Mouse (Mus musculus) embryonic facial prominence, embryonic 13.5 days (tissue): ENCODE results near the gene Slc35f3. TPM values are rescaled to one million over a fixed set of nuclear protein-coding genes. Genes with fewer than 3 reads are reported as not detected.
A peak's percentile ranks its signal among the peaks of the same experiment; 100 is the strongest.

Experiments used
- ATAC-seq: fragments of 200-750 bp; cut with Nextera tagmentation; 2 replicates; pipeline ENCODE4 v1.8.0; 2017; ENCODE audit warnings: low read depth; ENCODE audit not compliant: insufficient number of reproducible peaks, insufficient read depth, low FRiP score, low TSS enrichment
- H3K27ac ChIP-seq: fragments of 300-500 bp; sonication (generic); 2 replicates; pipeline ENCODE4 v1.5.1; 2015; ENCODE audit warnings: moderate library complexity, mild to moderate bottlenecking, inconsistent platforms
- H3K27me3 ChIP-seq: fragments of 300-500 bp; sonication (generic); 2 replicates; pipeline ENCODE4 v1.6.1; 2015; ENCODE audit warnings: mild to moderate bottlenecking, inconsistent platforms
- H3K36me3 ChIP-seq: fragments of 300-500 bp; sonication (generic); 2 replicates; pipeline ENCODE4 v1.6.1; 2015; ENCODE audit warnings: mild to moderate bottlenecking, inconsistent platforms
- H3K4me1 ChIP-seq: fragments of 300-500 bp; sonication (generic); 2 replicates; pipeline ENCODE4 v1.6.1; 2015; ENCODE audit warnings: inconsistent platforms
- H3K4me2 ChIP-seq: fragments of 300-500 bp; sonication (generic); 2 replicates; pipeline ENCODE4 v1.6.1; 2015; ENCODE audit warnings: moderate library complexity, mild to moderate bottlenecking, inconsistent platforms
- H3K4me3 ChIP-seq: fragments of 300-500 bp; sonication (generic); 2 replicates; pipeline ENCODE4 v1.5.1; 2015; ENCODE audit warnings: mild to moderate bottlenecking, inconsistent platforms
- H3K9ac ChIP-seq: fragments of 300-500 bp; sonication (generic); 2 replicates; pipeline ENCODE4 v1.6.1; 2015; ENCODE audit warnings: mild to moderate bottlenecking, inconsistent platforms
- H3K9me3 ChIP-seq: fragments of 300-500 bp; sonication (generic); 2 replicates; pipeline ENCODE4 v1.6.1; 2016; ENCODE audit warnings: inconsistent platforms
- WGBS: fragments of 180-500 bp; shearing (Covaris S2); methylation state at CpG from one replicate; pipeline ENCODE4 v1.1.7; 2015; ENCODE audit warnings: mixed read lengths; 5-methylcytosine and 5-hydroxymethylcytosine counted together
- polyA plus RNA-seq: library from polyadenylated mRNA; unstranded; fragments of >200 nt; fragmentation: Nextera tagmentation; extraction: Ambion mirVana; gene quantifications from 2 replicates; pipeline ENCODE4 v1.2.1, GENCODE M21; 2015

Slc35f3 gene
- polyA plus RNA-seq, 1 experiment from 2014 or later: 0.28 TPM

GRCm38 (mm10) chr8:126420834-126421233, 122.5 kb downstream of the Slc35f3 start:
- Histone ChIP-seq H3K36me3 (peaks cover 5% of the 10 kb centered on the region), H3K27me3 (no peaks in the 10 kb centered on the region), H3K27ac (no peak overlapping the region), H3K9ac (no peak overlapping the region), H3K9me3 (no peaks in the 10 kb centered on the region), H3K4me1 (peaks cover 9% of the 10 kb centered on the region), H3K4me2 (no peak overlapping the region), H3K4me3 (no peak overlapping the region)
- no peak for ATAC-seq
- WGBS: 77% methylated on average over 3 of the region's 3 CpGs

GRCm38 (mm10) chr8:126422174-126422919, 124.0 kb downstream of the Slc35f3 start, which contains the start of gene Coa6:
TSS of gene Coa6 (plus strand) at chr8:126422515.
- Histone ChIP-seq H3K9ac (peak within 1 kb of the TSS; percentile 93), H3K36me3 (peaks cover 21% of the 10 kb centered on the region), H3K27me3 (no peaks in the 10 kb centered on the region), H3K9me3 (no peaks in the 10 kb centered on the region), H3K4me2 (peak within 1 kb of the TSS; percentile 90), H3K4me3 (peak within 1 kb of the TSS; percentile 87), H3K27ac (peak within 1 kb of the TSS; percentile 78), H3K4me1 (peaks cover 9% of the 10 kb centered on the region)
- ATAC-seq: peak; percentile 94
- under 1% methylated on average over 61 of the region's 61 CpGs for WGBS

DNA sequence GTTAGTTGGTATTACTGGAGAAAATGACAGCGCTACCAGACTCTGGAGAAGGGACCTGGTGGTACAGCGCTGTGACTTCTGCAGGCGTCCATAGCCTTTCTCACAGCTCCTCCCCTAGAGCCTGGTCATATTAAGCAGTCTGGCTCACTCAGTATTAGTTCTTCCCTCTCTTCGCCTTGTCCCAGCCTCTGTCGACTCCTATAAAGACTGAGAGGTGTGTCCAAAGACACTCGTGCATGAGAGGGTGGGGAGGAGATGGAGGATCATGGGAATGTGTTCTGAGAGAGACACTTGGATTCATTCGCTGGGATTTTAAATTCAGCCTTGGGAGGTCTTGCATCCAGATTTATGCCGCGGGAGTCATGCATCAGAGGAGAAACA, 124.6 kb downstream of the Slc35f3 start:
- 5% methylated on average over 9 of the region's 9 CpGs for WGBS
- Histone ChIP-seq H3K4me3 (peak overlapping the region; percentile 87), H3K9ac (peak overlapping the region; percentile 93), H3K27me3 (no peaks in the 10 kb centered on the region), H3K9me3 (no peaks in the 10 kb centered on the region), H3K27ac (peak overlapping the region; percentile 78), H3K4me2 (peak overlapping the region; percentile 90), H3K4me1 (peaks cover 9% of the 10 kb centered on the region), H3K36me3 (peaks cover 26% of the 10 kb centered on the region)
- peak; percentile 16; the same call in 1 of the 2 replicates for ATAC-seq

- Histone ChIP-seq H3K9ac (no peak overlapping the region), H3K9me3 (no peaks in the 10 kb centered on the region), H3K27ac (no peak overlapping the region), H3K4me2 (no peak overlapping the region), H3K27me3 (no peaks in the 10 kb centered on the region), H3K36me3 (peaks cover 39% of the 10 kb centered on the region), H3K4me1 (peaks cover 9% of the 10 kb centered on the region), H3K4me3 (no peak overlapping the region)
- 81% methylated on average over 4 of the region's 4 CpGs for WGBS
- ATAC-seq: no peak
Measured at GRCm38 (mm10) chr8:126424163-126424562, 125.8 kb downstream of the Slc35f3 start.

- Histone ChIP-seq H3K4me2 (no peak overlapping the region), H3K4me1 (peaks cover 9% of the 10 kb centered on the region), H3K27me3 (no peaks in the 10 kb centered on the region), H3K36me3 (peaks cover 47% of the 10 kb centered on the region), H3K4me3 (no peak overlapping the region), H3K9ac (no peak overlapping the region), H3K9me3 (no peaks in the 10 kb centered on the region), H3K27ac (no peak overlapping the region)
- WGBS: 78% methylated on average over 1 of the region's 1 CpGs
- no peak for ATAC-seq
Measured at GRCm38 (mm10) chr8:126424946-126425345, 126.6 kb downstream of the Slc35f3 start.

- ATAC-seq: no peak
- H3K4me3 ChIP-seq: no peak overlapping the region
- no peaks in the 10 kb centered on the region for H3K27me3 ChIP-seq
- H3K36me3 ChIP-seq: peaks cover 79% of the 10 kb centered on the region
- no peaks in the 10 kb centered on the region for H3K9me3 ChIP-seq
- no peak overlapping the region for H3K4me2 ChIP-seq
- 92% methylated on average over 5 of the region's 5 CpGs for WGBS
- H3K27ac ChIP-seq: no peak overlapping the region
- no peaks in the 10 kb centered on the region for H3K4me1 ChIP-seq
- no peak overlapping the region for H3K9ac ChIP-seq
Measured at GRCm38 (mm10) chr8:126429635-126430034, 131.3 kb downstream of the Slc35f3 start.

DNA sequence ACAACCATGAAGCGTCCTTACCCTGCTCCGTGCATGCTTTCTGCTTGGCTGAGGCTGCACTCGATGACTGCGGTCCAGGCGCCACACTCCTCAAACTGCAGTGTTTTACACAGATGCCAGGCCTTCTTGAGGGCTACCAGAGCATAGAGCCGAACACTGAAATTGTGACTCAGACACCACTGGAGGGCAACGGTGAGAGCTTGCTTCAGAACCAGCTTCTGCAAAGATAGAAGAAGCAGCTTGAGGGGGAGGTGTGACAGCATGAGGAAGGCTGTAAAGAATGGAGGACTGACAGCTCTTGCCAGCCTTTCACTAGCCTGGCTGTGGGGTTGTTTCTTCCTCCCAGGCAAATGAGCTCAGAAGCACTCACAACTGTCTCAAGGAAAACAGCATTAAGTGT, 135.5 kb downstream of the Slc35f3 start:
- Histone ChIP-seq H3K27ac (no peak overlapping the region), H3K9me3 (no peaks in the 10 kb centered on the region)
- 84% methylated on average over 7 of the region's 7 CpGs for WGBS

GRCm38 (mm10) chr8:126438937-126439336, 140.6 kb downstream of the Slc35f3 start:
- no peak overlapping the region for H3K27ac ChIP-seq
- H3K27me3 ChIP-seq: no peaks in the 10 kb centered on the region
- ATAC-seq: no peak
- H3K4me1 ChIP-seq: no peaks in the 10 kb centered on the region
- H3K9me3 ChIP-seq: no peaks in the 10 kb centered on the region
- peaks cover 59% of the 10 kb centered on the region for H3K36me3 ChIP-seq
- WGBS: 69% methylated on average over 2 of the region's 2 CpGs
- H3K4me2 ChIP-seq: no peak overlapping the region
- H3K9ac ChIP-seq: no peak overlapping the region
- no peak overlapping the region for H3K4me3 ChIP-seq

More for the DNA sequence above, 135.5 kb downstream of the Slc35f3 start:
- Histone ChIP-seq H3K27me3 (no peaks in the 10 kb centered on the region), H3K4me1 (no peaks in the 10 kb centered on the region), H3K9ac (no peak overlapping the region), H3K36me3 (peaks cover 77% of the 10 kb centered on the region), H3K4me3 (no peak overlapping the region), H3K4me2 (no peak overlapping the region)
- ATAC-seq: no peak

Other genes with a start within 250 kb of the Slc35f3 start
- 48.2 and 59.9 TPM in 2 replicates for gene Coa6, start 124.0 kb downstream of the Slc35f3 start, polyA plus RNA-seq
- gene Tarbp1, start 176.5 kb downstream of the Slc35f3 start, polyA plus RNA-seq: 3.1 and 3.3 TPM in 2 replicates